Mouse (Mus musculus) forebrain, embryonic 16.5 days (tissue): Measurements from ENCODE around the gene Vps13c. TPM values are rescaled to one million over a fixed set of nuclear protein-coding genes. Genes with fewer than 3 reads are reported as not detected.

Experiments used
- ATAC-seq: fragments of 200-750 bp; cut with Nextera tagmentation; 2 replicates; pipeline ENCODE4 v1.8.0; 2017; ENCODE audit warnings: mild to moderate bottlenecking, moderate library complexity
- H3K27ac ChIP-seq: fragments of 300-500 bp; sonication (generic); 2 replicates; pipeline ENCODE4 v1.5.1; 2014; ENCODE audit warnings: low read length, control low read depth
- H3K27me3 ChIP-seq: fragments of 300-500 bp; sonication (generic); replicated peaks from 2 replicates; pipeline ENCODE4 v1.6.1; 2014; ENCODE audit warnings: low read length; ENCODE audit not compliant: control insufficient read depth, insufficient read depth
- H3K36me3 ChIP-seq: fragments of 300-500 bp; sonication (generic); 2 replicates; pipeline ENCODE4 v1.6.1; 2014; ENCODE audit not compliant: control insufficient read depth, insufficient read depth
- H3K4me1 ChIP-seq: fragments of 300-500 bp; sonication (generic); replicated peaks from 2 replicates; pipeline ENCODE4 v1.6.1; 2014; ENCODE audit warnings: low read length; ENCODE audit not compliant: control insufficient read depth, insufficient read depth
- H3K4me2 ChIP-seq: fragments of 300-500 bp; sonication (generic); 2 replicates; pipeline ENCODE4 v1.6.1; 2014; ENCODE audit warnings: mild to moderate bottlenecking, low read length, control low read depth
- H3K4me3 ChIP-seq: fragments of 300-500 bp; sonication (generic); replicated peaks from 2 replicates; pipeline ENCODE4 v1.5.1; 2014; ENCODE audit warnings: mild to moderate bottlenecking, low read length, control low read depth
- H3K9ac ChIP-seq: fragments of 300-500 bp; sonication (generic); replicated peaks from 2 replicates; pipeline ENCODE4 v1.6.1; 2014; ENCODE audit warnings: low read depth, low read length, control low read depth
- H3K9me3 ChIP-seq: fragments of 300-500 bp; sonication (generic); 2 replicates; pipeline ENCODE4 v1.6.1; 2016; ENCODE audit warnings: low read length; ENCODE audit not compliant: control insufficient read depth
- WGBS: fragments of 180-500 bp; shearing (Covaris S2); extraction: QIAGEN DNeasy Blood & Tissue Kit; methylation state at CpG from one replicate; pipeline ENCODE4 v1.1.7; 2014; 5-methylcytosine and 5-hydroxymethylcytosine counted together
- polyA plus RNA-seq: library from polyadenylated mRNA; unstranded; fragments of >200 nt; fragmentation: Nextera tagmentation; extraction: Ambion mirVana; gene quantifications from 2 replicates; pipeline ENCODE4 v1.2.1, GENCODE M21; 2015

The Vps13c gene
- polyA plus RNA-seq: 8.2 and 8.6 TPM in 2 replicates

DNA sequence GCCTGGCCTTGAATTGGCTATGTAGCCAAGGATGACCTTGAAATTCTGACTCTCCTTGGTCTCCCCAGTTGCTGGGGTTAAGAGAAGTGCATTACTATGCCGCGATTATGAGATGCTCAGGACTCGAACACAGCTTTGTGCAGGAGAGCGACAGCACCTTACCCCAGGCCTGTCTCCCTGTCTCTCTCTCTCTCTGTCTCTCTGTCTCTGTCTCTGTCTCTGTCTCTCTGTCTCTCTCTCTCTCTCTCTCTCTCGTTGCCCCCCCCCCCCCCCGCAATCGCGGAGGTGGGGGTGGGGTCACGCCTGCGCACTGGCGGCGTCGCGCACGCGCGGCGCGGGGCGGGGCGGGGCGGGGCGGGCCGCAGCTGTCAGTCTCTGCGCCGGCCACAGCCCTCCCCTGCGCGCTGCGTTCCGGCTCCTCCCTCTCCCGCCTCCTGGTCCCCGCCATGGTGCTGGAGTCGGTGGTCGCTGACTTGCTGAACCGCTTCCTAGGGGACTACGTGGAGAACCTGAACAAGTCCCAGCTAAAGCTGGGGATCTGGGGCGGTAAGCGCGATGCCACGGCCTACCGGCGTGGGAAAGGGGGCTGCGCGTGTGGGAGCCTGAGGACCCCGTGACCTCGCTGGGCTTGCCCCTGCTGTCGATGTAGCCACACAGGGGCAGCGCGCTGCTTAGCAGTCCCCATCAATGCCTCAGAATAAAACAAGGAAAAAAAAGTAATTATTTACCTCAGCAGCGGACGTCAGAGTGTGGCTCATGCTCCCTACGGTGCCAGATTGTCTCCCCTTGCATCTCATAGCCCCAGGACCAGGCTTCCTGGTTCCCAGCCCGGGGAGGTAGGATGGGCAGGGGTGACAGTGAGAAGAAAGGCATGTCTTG is at the start of gene Vps13c:
Gene Vps13c (plus strand): TSS at position 416 of the 879 bp plus-strand sequence.
- H3K4me3 ChIP-seq: peak within 1 kb of the TSS; percentile 91
- WGBS: under 1% methylated on average over 49 of the region's 53 CpGs

DNA sequence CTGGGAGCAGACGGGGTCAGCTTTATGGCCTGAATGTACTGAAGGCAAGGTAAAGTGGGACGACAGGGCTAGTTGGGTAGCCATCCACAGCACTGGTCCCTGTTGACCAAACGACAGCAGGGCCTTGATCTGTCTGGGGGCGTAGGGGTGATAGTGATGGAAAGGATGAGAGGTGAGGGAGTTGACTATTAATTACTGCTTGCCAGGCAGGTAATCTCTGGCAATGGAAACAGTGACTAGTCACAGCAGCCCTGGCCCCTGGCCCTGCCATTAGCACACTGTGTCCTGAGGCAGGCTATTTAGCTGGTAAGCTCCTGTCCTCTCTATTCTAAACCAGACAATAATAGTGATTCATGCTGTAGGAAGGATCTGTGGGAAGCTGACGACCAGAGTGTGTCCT is 47.8 kb upstream of the Vps13c start:
- ATAC-seq: no peak
- 72% methylated on average over 5 of the region's 5 CpGs for WGBS
- Histone ChIP-seq H3K4me2 (no peak overlapping the region), H3K36me3 (no peaks in the 10 kb centered on the region), H3K4me1 (peaks cover 17% of the 10 kb centered on the region), H3K27ac (no peak overlapping the region), H3K27me3 (no peaks in the 10 kb centered on the region), H3K9me3 (no peaks in the 10 kb centered on the region), H3K9ac (no peak overlapping the region), H3K4me3 (no peak overlapping the region)

More for the DNA sequence above, at the start of gene Vps13c:
- Histone ChIP-seq H3K9me3 (no peaks in the 10 kb centered on the region), H3K27ac (peak within 1 kb of the TSS; percentile 60), H3K9ac (peak within 1 kb of the TSS; percentile 87), H3K27me3 (no peaks in the 10 kb centered on the region), H3K36me3 (no peaks in the 10 kb centered on the region), H3K4me2 (peak within 1 kb of the TSS; percentile 93), H3K4me1 (peaks cover 9% of the 10 kb centered on the region)
- ATAC-seq: peak; percentile 99

DNA sequence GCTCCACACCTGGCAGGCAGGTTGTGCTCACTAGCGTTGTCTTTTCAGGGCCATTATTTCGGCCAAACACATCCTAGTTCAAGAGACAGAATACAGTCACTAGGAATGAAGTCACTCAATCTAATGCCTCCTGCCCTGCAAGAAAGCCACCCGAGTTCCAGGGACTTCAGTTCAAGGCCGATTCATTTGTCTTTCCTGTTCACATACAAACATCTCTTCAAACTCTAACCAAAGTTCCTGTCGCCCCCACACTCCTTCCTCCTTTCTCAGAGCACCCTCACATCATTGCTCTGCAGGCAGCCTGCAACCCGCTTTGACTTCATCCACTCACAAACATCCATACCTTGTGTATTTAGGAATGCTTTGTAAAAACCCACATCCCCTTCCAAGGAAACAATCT is 46.7 kb upstream of the Vps13c start:
- no peaks in the 10 kb centered on the region for H3K36me3 ChIP-seq
- H3K4me2 ChIP-seq: no peak overlapping the region
- no peak for ATAC-seq
- H3K27ac ChIP-seq: no peak overlapping the region
- H3K4me1 ChIP-seq: peaks cover 17% of the 10 kb centered on the region
- H3K4me3 ChIP-seq: no peak overlapping the region
- WGBS: 80% methylated on average over 6 of the region's 6 CpGs
- H3K27me3 ChIP-seq: no peaks in the 10 kb centered on the region
- H3K9me3 ChIP-seq: no peaks in the 10 kb centered on the region
- no peak overlapping the region for H3K9ac ChIP-seq

DNA sequence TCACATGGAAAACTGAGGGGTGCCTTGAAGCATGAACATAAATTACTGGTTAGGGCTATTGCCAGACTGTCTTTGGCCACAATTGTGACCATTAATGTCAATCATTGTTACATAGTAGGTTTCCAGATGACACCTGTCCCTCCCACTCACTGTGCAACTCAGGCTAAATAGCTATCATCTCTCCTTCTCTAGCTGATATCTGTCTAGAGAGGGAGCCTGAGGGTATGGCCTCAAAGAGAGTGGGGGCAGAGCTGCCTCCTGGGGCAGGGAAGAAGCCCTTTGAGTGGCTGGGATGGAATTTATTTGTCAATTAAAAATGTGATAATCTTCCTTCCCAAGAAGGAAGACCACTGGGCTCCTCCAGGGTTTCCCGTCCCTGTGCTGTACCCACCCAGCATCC is 46.0 kb upstream of the Vps13c start:
- no peaks in the 10 kb centered on the region for H3K27me3 ChIP-seq
- H3K4me1 ChIP-seq: peaks cover 17% of the 10 kb centered on the region
- H3K36me3 ChIP-seq: no peaks in the 10 kb centered on the region
- no peak overlapping the region for H3K9ac ChIP-seq
- H3K4me3 ChIP-seq: no peak overlapping the region
- H3K27ac ChIP-seq: no peak overlapping the region
- WGBS: 50% methylated on average over 1 of the region's 1 CpGs
- H3K9me3 ChIP-seq: no peaks in the 10 kb centered on the region
- ATAC-seq: no peak
- no peak overlapping the region for H3K4me2 ChIP-seq

DNA sequence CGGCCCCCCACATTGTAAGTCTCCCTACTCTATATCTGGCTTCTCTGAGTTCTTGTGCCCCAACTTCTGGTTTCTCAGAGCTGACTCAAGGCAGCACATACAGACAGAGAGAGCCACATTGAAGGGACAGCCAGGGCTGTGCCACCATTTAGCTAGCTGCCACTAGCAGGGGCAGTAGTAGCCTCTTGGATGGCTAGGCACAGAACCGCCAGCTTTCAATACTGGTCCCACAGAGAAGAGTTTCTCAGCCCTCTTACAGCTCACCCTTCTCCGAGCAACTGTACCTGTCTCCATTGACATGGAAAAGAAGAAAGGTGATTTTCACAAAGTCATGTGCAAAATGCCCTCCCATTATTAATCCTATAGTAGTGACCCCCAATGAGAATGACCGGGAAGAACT is 45.5 kb upstream of the Vps13c start:
- Histone ChIP-seq H3K27me3 (no peaks in the 10 kb centered on the region), H3K36me3 (no peaks in the 10 kb centered on the region), H3K4me1 (peaks cover 17% of the 10 kb centered on the region), H3K4me2 (no peak overlapping the region), H3K9me3 (no peaks in the 10 kb centered on the region), H3K9ac (no peak overlapping the region), H3K4me3 (no peak overlapping the region), H3K27ac (peak overlapping the region; percentile 71)
- ATAC-seq: 0 out of 2 replicates have a peak, but pooled peaks have one; percentile 19
- 88% methylated on average over 4 of the region's 4 CpGs for WGBS

DNA sequence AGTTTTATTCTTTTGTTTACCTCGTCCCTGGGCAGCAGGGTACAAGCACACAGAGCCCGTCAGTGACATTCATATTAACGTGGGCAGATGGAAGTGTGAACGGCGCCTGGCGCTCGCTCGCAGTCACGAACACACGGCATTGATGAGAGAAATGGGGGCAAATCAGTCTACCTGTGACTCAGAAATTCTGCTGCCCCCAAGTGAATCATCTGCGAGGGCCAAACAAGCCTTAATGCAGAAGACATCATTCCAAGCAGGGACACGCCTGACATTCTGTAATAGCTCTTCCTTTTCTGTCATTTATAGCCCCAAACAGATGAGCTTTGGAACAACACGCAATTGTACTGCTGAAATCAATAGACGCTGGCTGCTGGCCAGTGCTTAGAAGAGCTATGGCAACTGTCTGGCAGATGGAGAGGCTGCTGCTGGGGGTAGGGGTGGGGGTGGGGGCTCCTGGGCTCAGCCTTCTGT is 45.0 kb upstream of the Vps13c start:
- peak; percentile 89 for ATAC-seq
- H3K4me3 ChIP-seq: peak overlapping the region; percentile 4; the same call in 1 of the 2 replicates
- 19% methylated on average over 14 of the region's 14 CpGs for WGBS
- no peaks in the 10 kb centered on the region for H3K36me3 ChIP-seq
- peak overlapping the region; percentile 31; the same call in 1 of the 2 replicates for H3K9ac ChIP-seq
- H3K4me2 ChIP-seq: peak overlapping the region; percentile 39
- H3K4me1 ChIP-seq: peaks cover 17% of the 10 kb centered on the region
- H3K27ac ChIP-seq: peak overlapping the region; percentile 71
- no peaks in the 10 kb centered on the region for H3K9me3 ChIP-seq
- H3K27me3 ChIP-seq: no peaks in the 10 kb centered on the region

DNA sequence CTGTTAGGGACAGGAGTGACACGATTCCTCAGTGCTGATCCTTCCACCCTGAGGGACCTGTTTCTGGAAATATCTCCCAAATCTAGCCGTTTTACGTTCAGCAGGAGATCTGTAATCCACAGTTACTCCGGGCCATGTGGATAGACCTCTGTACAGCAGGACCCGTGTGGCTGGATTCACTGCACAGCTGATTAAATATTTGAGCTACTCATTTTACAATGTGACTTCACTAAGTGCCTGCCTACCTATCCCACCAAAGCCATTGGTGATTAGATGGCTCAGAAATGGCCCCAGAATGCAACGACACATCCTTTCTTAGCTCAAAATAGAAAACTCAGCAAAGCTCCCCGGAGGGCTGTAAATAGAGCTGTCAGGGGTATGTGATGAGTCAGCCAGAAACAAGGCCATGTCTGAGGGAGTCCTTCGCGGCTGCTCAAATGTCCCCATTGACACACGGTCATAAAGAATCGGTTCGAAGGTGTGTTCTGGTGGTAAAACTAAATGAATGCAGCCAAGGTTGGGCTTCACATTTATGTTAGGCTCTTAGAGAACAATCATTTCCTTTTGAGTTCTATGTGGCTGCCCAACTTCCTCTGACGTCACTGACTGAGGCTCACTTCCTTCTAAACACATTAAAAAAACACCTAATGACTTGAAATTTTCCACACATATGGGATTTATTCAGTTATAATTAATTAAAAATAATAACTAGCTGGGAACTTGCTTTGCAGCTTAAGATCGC is 40.9 kb upstream of the Vps13c start:
- whole genome bisulfite sequencing: 61% methylated on average over 14 of the region's 14 CpGs
- ATAC-seq: no peak
- no peak overlapping the region for H3K4me3 ChIP-seq

DNA sequence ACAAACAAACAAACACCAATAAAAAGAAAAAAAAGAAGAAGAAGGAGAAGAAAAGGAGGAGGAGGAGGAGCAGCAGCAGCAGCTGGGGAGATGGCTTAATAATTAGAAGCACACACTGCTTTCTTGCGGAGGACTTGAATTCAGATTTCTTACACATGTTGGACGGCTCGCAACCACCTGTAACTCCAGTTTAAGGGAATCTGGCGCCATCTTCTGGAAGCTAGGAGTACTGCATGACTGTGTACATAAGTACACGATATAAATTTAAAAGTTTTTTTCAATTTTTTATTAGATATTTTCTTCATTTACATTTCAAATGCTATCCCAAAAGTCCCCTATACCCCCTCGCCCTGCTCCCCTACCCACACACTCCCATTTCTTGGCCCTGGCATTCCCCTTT is 38.0 kb upstream of the Vps13c start:
- no peak overlapping the region for H3K4me2 ChIP-seq
- no peaks in the 10 kb centered on the region for H3K9me3 ChIP-seq
- H3K36me3 ChIP-seq: no peaks in the 10 kb centered on the region
- no peak for ATAC-seq
- 33% methylated on average over 6 of the region's 6 CpGs for WGBS
- H3K4me1 ChIP-seq: no peaks in the 10 kb centered on the region
- no peak overlapping the region for H3K9ac ChIP-seq
- no peaks in the 10 kb centered on the region for H3K27me3 ChIP-seq
- H3K27ac ChIP-seq: no peak overlapping the region
- H3K4me3 ChIP-seq: no peak overlapping the region

More for the DNA sequence above, 40.9 kb upstream of the Vps13c start:
- H3K4me1 ChIP-seq: peaks cover 17% of the 10 kb centered on the region
- no peaks in the 10 kb centered on the region for H3K9me3 ChIP-seq
- H3K4me2 ChIP-seq: no peak overlapping the region
- no peaks in the 10 kb centered on the region for H3K36me3 ChIP-seq
- no peak overlapping the region for H3K27ac ChIP-seq
- no peak overlapping the region for H3K9ac ChIP-seq
- no peaks in the 10 kb centered on the region for H3K27me3 ChIP-seq

DNA sequence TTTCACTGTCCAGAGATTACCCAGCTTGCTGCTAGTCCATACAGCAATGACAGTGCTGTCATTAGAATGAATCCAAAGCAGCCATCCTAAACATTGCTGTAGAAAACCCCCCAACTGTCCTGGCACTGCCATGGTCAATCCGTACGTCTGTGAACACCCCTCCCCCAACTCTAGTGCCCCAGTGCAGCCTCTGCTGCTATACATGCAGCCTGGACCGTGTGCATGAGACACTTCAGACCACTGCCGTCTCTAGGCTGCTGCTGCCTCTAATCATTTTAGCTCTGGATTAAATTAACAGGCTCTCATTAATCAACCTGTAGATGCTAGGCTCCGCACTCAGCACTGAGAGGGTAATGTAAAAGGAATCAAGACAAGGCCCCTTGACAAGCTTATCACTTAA is 33.2 kb upstream of the Vps13c start:
- no peaks in the 10 kb centered on the region for H3K27me3 ChIP-seq
- H3K9ac ChIP-seq: no peak overlapping the region
- H3K9me3 ChIP-seq: no peaks in the 10 kb centered on the region
- no peak overlapping the region for H3K27ac ChIP-seq
- H3K4me3 ChIP-seq: no peak overlapping the region
- H3K4me2 ChIP-seq: no peak overlapping the region
- H3K36me3 ChIP-seq: no peaks in the 10 kb centered on the region
- H3K4me1 ChIP-seq: no peaks in the 10 kb centered on the region
- 75% methylated on average over 5 of the region's 5 CpGs for WGBS
- ATAC-seq: no peak
